Mouse (Mus musculus): ENCODE data around the gene Eef2.

GRCm38 (mm10) chr10:81144667-81145066, 31.8 kb upstream of the Eef2 start:
- TF ChIP-seq CTCF (IDR thresholded peaks at IDR 0.05; ENCODE audit: low read depth, low read length) (no peak), POLR2A (IDR thresholded peaks at IDR 0.05; ENCODE audit: borderline replicate concordance, low read depth, low read length) (no peak)
